Mouse (Mus musculus) liver, adult 2 months (tissue): ENCODE data around the gene Ugcg.

Source experiments
- CTCF ChIP-seq: fragments of 200-500 bp; IDR thresholded peaks from 2 replicates; pipeline ENCODE4 v1.5.1; 2011; ENCODE audit warnings: low read depth, low read length, control low read depth
- POLR2A ChIP-seq: fragments of 200-500 bp; IDR thresholded peaks from 2 replicates; pipeline ENCODE4 v1.6.1; 2011; ENCODE audit warnings: low read length, control low read depth; ENCODE audit not compliant: insufficient read depth; ENCODE audit errors: extremely low read depth

GRCm38 (mm10) chr4:59218154-59218553 lies 29.1 kb downstream of the Ugcg start:
- TF ChIP-seq POLR2A, result no peak
- no peak for TF ChIP-seq CTCF
